Mouse (Mus musculus) brain, embryonic 14.5 days (tissue): ENCODE measurements around the gene Rnf8.

Experiments used
- CTCF ChIP-seq: fragments of 200-500 bp; IDR thresholded peaks from 2 replicates; pipeline ENCODE4 v1.5.1; 2012; ENCODE audit warnings: inconsistent platforms, mild to moderate bottlenecking, moderate library complexity, borderline replicate concordance; ENCODE audit not compliant: insufficient read depth, insufficient read length; ENCODE audit errors: extremely low read depth
- POLR2A ChIP-seq: fragments of 200-500 bp; IDR thresholded peaks from 2 replicates; pipeline ENCODE4 v1.6.1; 2012; ENCODE audit warnings: mild to moderate bottlenecking, inconsistent platforms, borderline replicate concordance; ENCODE audit not compliant: poor library complexity, insufficient read depth, insufficient read length, severe bottlenecking; ENCODE audit errors: extremely low read depth

GRCm38 (mm10) chr17:29637377-29637776 is 22.8 kb downstream of the Rnf8 start:
- no peak for TF ChIP-seq CTCF
- TF ChIP-seq POLR2A: no peak
